Mouse (Mus musculus): ENCODE results near the gene Coa7. TPM values are rescaled to one million over a fixed set of nuclear protein-coding genes. Genes with fewer than 3 reads are reported as not detected.

Gene Coa7
- polyA plus RNA-seq, 1 experiment from 2014 or later: 48.9 TPM

DNA sequence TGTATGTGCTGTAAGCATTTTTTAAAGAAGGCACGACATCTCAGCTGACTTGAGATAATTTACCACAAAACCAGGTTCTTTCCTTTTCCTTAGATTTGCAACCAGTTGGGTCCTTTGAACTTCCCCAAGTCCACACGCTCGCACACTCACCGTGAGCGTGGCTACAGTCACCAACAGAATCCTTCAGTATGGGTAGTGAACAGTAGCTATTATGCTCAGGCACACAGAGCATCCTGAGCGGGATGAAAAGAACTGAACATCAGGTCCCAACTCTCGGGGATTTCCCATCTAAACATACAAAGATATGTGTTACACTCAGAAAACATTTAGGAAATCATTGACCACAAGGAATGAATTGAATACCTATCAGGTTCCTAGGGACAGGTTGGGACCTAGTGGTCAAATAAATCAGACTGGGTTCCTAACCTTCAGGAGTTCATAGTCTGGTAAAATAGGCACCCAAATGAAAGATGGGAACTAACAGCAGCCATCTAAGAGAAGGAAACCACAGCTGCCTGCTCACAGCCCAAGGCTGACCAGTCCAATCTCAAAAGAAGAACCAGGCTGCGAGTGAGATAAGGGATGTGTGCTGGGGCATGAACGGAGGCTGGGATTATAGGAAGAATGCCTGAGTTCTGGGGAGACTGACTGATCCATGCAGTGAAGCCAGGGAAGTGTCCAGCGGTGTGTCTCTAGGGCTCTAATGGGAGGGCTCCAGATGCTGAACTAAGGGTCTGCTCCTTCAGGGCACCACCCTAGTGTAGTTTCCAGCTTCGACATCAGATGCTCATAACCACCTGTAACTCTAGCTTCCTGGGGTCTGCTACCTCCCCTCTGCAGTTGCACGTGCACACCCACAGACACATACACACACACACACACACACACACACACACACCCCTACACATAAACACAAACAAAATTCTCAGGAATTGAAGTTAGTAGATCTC, 10.0 kb upstream of the Coa7 start:
- Histone ChIP-seq H3K4me1 (ENCODE audit: control insufficient read depth in 2 of 2, insufficient read depth in 2 of 2, low read length in 2 of 2) (peaks cover 5 to 8% of the 10 kb centered on the region in 2 experiments; a peak in 3 of 4 replicates), H3K9me3 (ENCODE audit: control insufficient read depth, low read length) (0 out of 2 replicates have a peak, but pooled peaks cover 2% of the 10 kb centered on the region), H3K27ac (replicated peaks in 1 of 2; ENCODE audit: control insufficient read depth in 1 of 2, insufficient read depth in 1 of 2, low read depth in 2 of 2, low read length in 2 of 2) (no peak overlapping the region), H3K4me2 (ENCODE audit: low read length) (no peak overlapping the region), H3K27me3 (ENCODE audit: control insufficient read depth, insufficient read depth, low read length) (no peaks in the 10 kb centered on the region), H3K36me3 (ENCODE audit: control insufficient read depth, insufficient read depth, low read length) (no peaks in the 10 kb centered on the region), H3K4me3 (ENCODE audit: control insufficient read depth in 1 of 2, insufficient read depth in 1 of 2, low read depth in 1 of 2, low read length in 2 of 2) (no peak overlapping the region), H3K9ac (ENCODE audit: low read length) (no peak overlapping the region)
- ATAC-seq (ENCODE audit: insufficient number of reproducible peaks, insufficient read depth, low FRiP score, low read depth): no peak
- 71% methylated on average over 12 of the region's 12 CpGs for WGBS

DNA sequence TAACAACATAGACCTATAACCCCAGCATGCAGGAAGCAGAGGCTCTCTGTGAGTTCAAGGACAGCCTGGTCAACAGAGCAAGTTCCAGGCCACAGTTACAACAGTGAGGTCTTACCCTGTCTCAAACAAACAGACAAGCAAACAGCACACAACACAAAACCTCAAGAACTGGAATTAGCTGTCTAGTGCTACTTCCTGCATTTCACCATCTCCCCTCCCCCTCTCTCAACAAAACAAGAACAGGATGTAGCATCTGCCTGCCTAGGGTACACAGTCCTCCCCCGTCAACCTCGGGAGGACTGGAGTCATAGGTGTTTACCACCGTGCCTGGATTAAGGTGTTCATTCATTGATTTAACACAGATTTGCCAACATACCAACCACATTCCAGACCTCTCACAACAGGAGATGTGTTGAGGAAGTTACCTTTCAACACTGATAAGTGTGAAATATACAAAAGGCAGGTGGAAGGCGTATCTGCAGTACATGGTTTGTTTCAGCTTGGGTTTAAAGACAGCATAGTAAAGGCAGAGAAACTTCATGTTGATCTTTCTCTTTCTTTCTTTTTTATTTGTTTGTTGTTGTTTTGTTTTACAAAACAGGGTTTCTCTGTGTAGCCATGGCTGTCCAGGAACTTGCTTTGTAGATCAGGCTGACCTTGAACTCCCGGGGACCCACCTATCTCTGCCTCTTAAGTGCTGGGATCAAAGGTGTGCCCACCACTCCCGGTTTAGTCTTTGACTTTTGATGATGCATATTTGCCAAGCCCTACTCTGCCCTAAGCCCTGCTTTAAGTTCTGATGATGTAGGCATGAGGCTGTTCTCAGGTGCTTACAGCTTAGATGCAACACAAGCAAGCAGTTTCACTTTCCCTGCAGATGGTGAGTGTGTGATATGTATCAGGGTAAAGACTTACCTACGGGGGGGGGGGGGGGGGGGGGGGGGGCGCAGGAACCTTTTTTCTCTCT, 9.0 kb upstream of the Coa7 start:
- H3K9me3 ChIP-seq (ENCODE audit: control insufficient read depth, low read length): 0 out of 2 replicates have a peak, but pooled peaks cover 2% of the 10 kb centered on the region
- peaks cover 5 to 13% of the 10 kb centered on the region in 2 experiments; a peak in 3 of 4 replicates for H3K4me1 ChIP-seq (ENCODE audit: control insufficient read depth in 2 of 2, insufficient read depth in 2 of 2, low read length in 2 of 2)
- H3K36me3 ChIP-seq (ENCODE audit: control insufficient read depth, insufficient read depth, low read length): no peaks in the 10 kb centered on the region
- WGBS: 21% methylated on average over 7 of the region's 8 CpGs
- H3K4me3 ChIP-seq (ENCODE audit: control insufficient read depth in 1 of 2, insufficient read depth in 1 of 2, low read depth in 1 of 2, low read length in 2 of 2): no peak overlapping the region
- H3K27ac ChIP-seq (replicated peaks in 1 of 2; ENCODE audit: control insufficient read depth in 1 of 2, insufficient read depth in 1 of 2, low read depth in 2 of 2, low read length in 2 of 2): no peak overlapping the region
- no peak overlapping the region for H3K9ac ChIP-seq (ENCODE audit: low read length)
- H3K4me2 ChIP-seq (ENCODE audit: low read length): no peak overlapping the region
- no peaks in the 10 kb centered on the region for H3K27me3 ChIP-seq (ENCODE audit: control insufficient read depth, insufficient read depth, low read length)
- ATAC-seq (ENCODE audit: insufficient number of reproducible peaks, insufficient read depth, low FRiP score, low read depth): no peak

- H3K27me3 ChIP-seq (ENCODE audit: control insufficient read depth, insufficient read depth, low read length): no peaks in the 10 kb centered on the region
- no peak overlapping the region for H3K9ac ChIP-seq (ENCODE audit: low read length)
- H3K4me2 ChIP-seq (ENCODE audit: low read length): no peak overlapping the region
- no peak overlapping the region for H3K27ac ChIP-seq (replicated peaks in 1 of 2; ENCODE audit: control insufficient read depth in 1 of 2, insufficient read depth in 1 of 2, low read depth in 2 of 2, low read length in 2 of 2)
- H3K9me3 ChIP-seq (ENCODE audit: control insufficient read depth, low read length): 0 out of 2 replicates have a peak, but pooled peaks cover 2% of the 10 kb centered on the region
- H3K4me3 ChIP-seq (ENCODE audit: control insufficient read depth in 1 of 2, insufficient read depth in 1 of 2, low read depth in 1 of 2, low read length in 2 of 2): no peak overlapping the region
- 69% methylated on average over 6 of the region's 6 CpGs for WGBS
- no peak for ATAC-seq (ENCODE audit: insufficient number of reproducible peaks, insufficient read depth, low FRiP score, low read depth)
- peaks cover 3 to 13% of the 10 kb centered on the region in 2 experiments; a peak in 3 of 4 replicates for H3K4me1 ChIP-seq (ENCODE audit: control insufficient read depth in 2 of 2, insufficient read depth in 2 of 2, low read length in 2 of 2)
- H3K36me3 ChIP-seq (ENCODE audit: control insufficient read depth, insufficient read depth, low read length): no peaks in the 10 kb centered on the region
These were observed 8.2 kb upstream of the Coa7 start for GRCm38 (mm10) chr4:108319747-108320146.

- H3K4me1 ChIP-seq (ENCODE audit: control insufficient read depth in 2 of 2, insufficient read depth in 2 of 2, low read length in 2 of 2): peaks cover 3 to 13% of the 10 kb centered on the region in 2 experiments; a peak in 3 of 4 replicates
- no peak overlapping the region for H3K4me2 ChIP-seq (ENCODE audit: low read length)
- H3K27ac ChIP-seq (replicated peaks in 1 of 2; ENCODE audit: control insufficient read depth in 1 of 2, insufficient read depth in 1 of 2, low read depth in 2 of 2, low read length in 2 of 2): no peak overlapping the region
- 61% methylated on average over 7 of the region's 7 CpGs for WGBS
- H3K9me3 ChIP-seq (ENCODE audit: control insufficient read depth, low read length): 0 out of 2 replicates have a peak, but pooled peaks cover 2% of the 10 kb centered on the region
- H3K36me3 ChIP-seq (ENCODE audit: control insufficient read depth, insufficient read depth, low read length): no peaks in the 10 kb centered on the region
- H3K4me3 ChIP-seq (ENCODE audit: control insufficient read depth in 1 of 2, insufficient read depth in 1 of 2, low read depth in 1 of 2, low read length in 2 of 2): no peak overlapping the region
- no peak for ATAC-seq (ENCODE audit: insufficient number of reproducible peaks, insufficient read depth, low FRiP score, low read depth)
- no peaks in the 10 kb centered on the region for H3K27me3 ChIP-seq (ENCODE audit: control insufficient read depth, insufficient read depth, low read length)
- H3K9ac ChIP-seq (ENCODE audit: low read length): no peak overlapping the region
These were observed 7.1 kb upstream of the Coa7 start for GRCm38 (mm10) chr4:108320627-108321380.

GRCm38 (mm10) chr4:108323588-108323987, 4.4 kb upstream of the Coa7 start:
- H3K4me3 ChIP-seq (ENCODE audit: control insufficient read depth in 1 of 2, insufficient read depth in 1 of 2, low read depth in 1 of 2, low read length in 2 of 2): no peak overlapping the region
- ATAC-seq (ENCODE audit: insufficient number of reproducible peaks, insufficient read depth, low FRiP score, low read depth): no peak
- H3K4me1 ChIP-seq (ENCODE audit: control insufficient read depth in 2 of 2, insufficient read depth in 2 of 2, low read length in 2 of 2): peaks cover 2 to 19% of the 10 kb centered on the region in 2 experiments; a peak in 3 of 4 replicates
- no peaks in the 10 kb centered on the region for H3K27me3 ChIP-seq (ENCODE audit: control insufficient read depth, insufficient read depth, low read length)
- H3K27ac ChIP-seq (replicated peaks in 1 of 2; ENCODE audit: control insufficient read depth in 1 of 2, insufficient read depth in 1 of 2, low read depth in 2 of 2, low read length in 2 of 2): no peak overlapping the region; a peak in 1 of 4 replicates
- H3K36me3 ChIP-seq (ENCODE audit: control insufficient read depth, insufficient read depth, low read length): no peaks in the 10 kb centered on the region
- H3K4me2 ChIP-seq (ENCODE audit: low read length): no peak overlapping the region
- no peak overlapping the region for H3K9ac ChIP-seq (ENCODE audit: low read length)
- 0 out of 2 replicates have a peak, but pooled peaks cover 2% of the 10 kb centered on the region for H3K9me3 ChIP-seq (ENCODE audit: control insufficient read depth, low read length)
- WGBS: 56% methylated on average over 5 of the region's 5 CpGs

DNA sequence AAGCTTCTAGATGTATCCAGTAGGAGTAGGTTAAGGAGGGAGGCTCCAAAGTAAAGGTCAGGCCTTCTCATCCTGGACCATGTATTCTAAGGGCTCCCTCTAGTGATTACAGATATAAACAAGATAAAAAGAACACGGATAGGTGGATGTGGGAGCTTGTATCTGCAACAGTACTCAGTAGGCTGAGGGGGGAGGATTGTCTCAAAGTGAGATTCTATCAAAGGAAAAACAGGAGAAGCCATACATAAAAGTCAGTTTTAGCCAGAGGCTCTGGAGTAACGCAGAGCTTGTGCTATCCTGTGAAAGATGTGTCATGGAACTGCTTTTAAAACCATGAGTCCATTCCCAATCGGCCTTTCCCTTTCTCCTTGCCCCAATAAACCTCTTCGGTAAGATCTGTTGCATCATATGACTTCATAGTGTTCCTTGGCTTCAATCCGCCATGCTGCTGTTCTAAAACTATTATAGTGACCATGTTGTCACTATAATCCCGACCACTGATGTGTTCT, 815 bp upstream of the Coa7 start:
- no peaks in the 10 kb centered on the region for H3K9me3 ChIP-seq (ENCODE audit: control insufficient read depth, low read length)
- H3K4me1 ChIP-seq (ENCODE audit: control insufficient read depth in 2 of 2, insufficient read depth in 2 of 2, low read length in 2 of 2): peaks cover 4 to 29% of the 10 kb centered on the region in 2 experiments
- H3K27me3 ChIP-seq (ENCODE audit: control insufficient read depth, insufficient read depth, low read length): no peaks in the 10 kb centered on the region
- 0 out of 2 replicates have a peak, but pooled peaks cover 5% of the 10 kb centered on the region for H3K36me3 ChIP-seq (ENCODE audit: control insufficient read depth, insufficient read depth, low read length)
- H3K9ac ChIP-seq (ENCODE audit: low read length): peak overlapping the region; percentile 77
- H3K4me2 ChIP-seq (ENCODE audit: low read length): peak overlapping the region; percentile 70
- no peak for ATAC-seq (ENCODE audit: insufficient number of reproducible peaks, insufficient read depth, low FRiP score, low read depth)
- H3K4me3 ChIP-seq (ENCODE audit: control insufficient read depth in 1 of 2, insufficient read depth in 1 of 2, low read depth in 1 of 2, low read length in 2 of 2): peak overlapping the region in 1 of 2 experiments; percentile 55; a peak in 2 of 4 replicates
- WGBS: 43% methylated on average over 6 of the region's 6 CpGs
- H3K27ac ChIP-seq (replicated peaks in 1 of 2; ENCODE audit: control insufficient read depth in 1 of 2, insufficient read depth in 1 of 2, low read depth in 2 of 2, low read length in 2 of 2): peak overlapping the region; percentile 93 to 97

All from heart, embryonic 14.5 days (tissue).